Mouse (Mus musculus) ES-E14 (cell line): ENCODE data around the gene Mypop.

Source experiments
- CHD2 ChIP-seq: IDR thresholded peaks from 2 replicates; pipeline ENCODE4 v1.6.1; 2014; ENCODE audit warnings: mild to moderate bottlenecking, low read depth, low read length, inconsistent platforms
- MAFK ChIP-seq: IDR thresholded peaks from 2 replicates; pipeline ENCODE4 v1.6.1; 2014; ENCODE audit warnings: mild to moderate bottlenecking, low read depth, low read length, inconsistent platforms; ENCODE audit not compliant: insufficient read depth

- TF ChIP-seq MAFK (no peak), CHD2 (no peak)
These were observed 10.2 kb downstream of the Mypop start for GRCm38 (mm10) chr7:19001066-19001806.
